Mouse (Mus musculus): ENCODE data around the gene Pcdh15.
A peak's percentile ranks its signal among the peaks of the same experiment; 100 is the strongest.

The Pcdh15 gene

GRCm38 (mm10) chr10:73821657-73822583, 722.8 kb downstream of the Pcdh15 start:
- peak; percentile 1 for DNase-seq (ENCODE audit: low read depth, low spot score)

- no peak for DNase-seq (ENCODE audit: low read depth, low spot score)
Observed at GRCm38 (mm10) chr10:73823214-73823613, 724.1 kb downstream of the Pcdh15 start.

GRCm38 (mm10) chr10:73826354-73826753, 727.2 kb downstream of the Pcdh15 start:
- DNase-seq (ENCODE audit: low read depth, low spot score): peak; percentile 1

GRCm38 (mm10) chr10:73828781-73829180, 729.6 kb downstream of the Pcdh15 start:
- DNase-seq (ENCODE audit: low read depth, low spot score): no peak

- no peak for DNase-seq (ENCODE audit: low read depth, low spot score)
Observed at GRCm38 (mm10) chr10:73844998-73845397, 745.9 kb downstream of the Pcdh15 start.

GRCm38 (mm10) chr10:73862181-73862580, 763.0 kb downstream of the Pcdh15 start:
- no peak for DNase-seq (ENCODE audit: low read depth, low spot score)

- no peak for DNase-seq (ENCODE audit: low read depth, low spot score)
Observed at GRCm38 (mm10) chr10:73878055-73878728, 779.0 kb downstream of the Pcdh15 start.

- DNase-seq (ENCODE audit: low read depth, low spot score): no peak
Observed at GRCm38 (mm10) chr10:73878729-73879067, 779.6 kb downstream of the Pcdh15 start.

GRCm38 (mm10) chr10:73887771-73888170, 788.6 kb downstream of the Pcdh15 start:
- no peak for DNase-seq (ENCODE audit: low read depth, low spot score)

- DNase-seq (ENCODE audit: low read depth, low spot score): no peak
Observed at GRCm38 (mm10) chr10:73892251-73892650, 793.1 kb downstream of the Pcdh15 start.

GRCm38 (mm10) chr10:73896086-73896607, 797.0 kb downstream of the Pcdh15 start:
- peak; percentile 70 for DNase-seq (ENCODE audit: low read depth, low spot score)

- no peak for DNase-seq (ENCODE audit: low read depth, low spot score)
Observed at GRCm38 (mm10) chr10:73899165-73899564, 800.0 kb downstream of the Pcdh15 start.

GRCm38 (mm10) chr10:73907626-73908025, 808.5 kb downstream of the Pcdh15 start:
- no peak for DNase-seq (ENCODE audit: low read depth, low spot score)

- no peak for DNase-seq (ENCODE audit: low read depth, low spot score)
Observed at GRCm38 (mm10) chr10:73908568-73908967, 809.4 kb downstream of the Pcdh15 start.

- DNase-seq (ENCODE audit: low read depth, low spot score): no peak
Observed at GRCm38 (mm10) chr10:73915170-73915569, 816.0 kb downstream of the Pcdh15 start.

GRCm38 (mm10) chr10:73921579-73921978, 822.4 kb downstream of the Pcdh15 start:
- peak; percentile 20 for DNase-seq (ENCODE audit: low read depth, low spot score)

GRCm38 (mm10) chr10:73928672-73929071, 829.5 kb downstream of the Pcdh15 start:
- no peak for DNase-seq (ENCODE audit: low read depth, low spot score)

- DNase-seq (ENCODE audit: low read depth, low spot score): no peak
Observed at GRCm38 (mm10) chr10:73929718-73930117, 830.6 kb downstream of the Pcdh15 start.

- DNase-seq (ENCODE audit: low read depth, low spot score): no peak
Observed at GRCm38 (mm10) chr10:73931185-73931584, 832.0 kb downstream of the Pcdh15 start.

- DNase-seq (ENCODE audit: low read depth, low spot score): no peak
Observed at GRCm38 (mm10) chr10:73931996-73932679, 833.0 kb downstream of the Pcdh15 start.

GRCm38 (mm10) chr10:73936121-73936520, 837.0 kb downstream of the Pcdh15 start:
- DNase-seq (ENCODE audit: low read depth, low spot score): no peak

- DNase-seq (ENCODE audit: low read depth, low spot score): no peak
Observed at GRCm38 (mm10) chr10:73938989-73939388, 839.8 kb downstream of the Pcdh15 start.
